Mouse (Mus musculus) hindbrain, embryonic 16.5 days (tissue): Measurements from ENCODE around the gene Mettl16. TPM values are rescaled to one million over a fixed set of nuclear protein-coding genes. Genes with fewer than 3 reads are reported as not detected.

Experiments used
- ATAC-seq: fragments of 200-750 bp; cut with Nextera tagmentation; 2 replicates; pipeline ENCODE4 v1.8.0; 2017; ENCODE audit warnings: moderate TSS enrichment, moderate library complexity
- H3K27ac ChIP-seq: fragments of 300-500 bp; sonication (generic); 2 replicates; pipeline ENCODE4 v1.5.1; 2014; ENCODE audit warnings: low read depth, mild to moderate bottlenecking, control low read depth, low read length, moderate library complexity
- H3K27me3 ChIP-seq: fragments of 300-500 bp; sonication (generic); replicated peaks from 2 replicates; pipeline ENCODE4 v1.6.1; 2014; ENCODE audit warnings: low read length; ENCODE audit not compliant: control insufficient read depth, insufficient read depth
- H3K36me3 ChIP-seq: fragments of 300-500 bp; sonication (generic); 2 replicates; pipeline ENCODE4 v1.6.1; 2014; ENCODE audit warnings: mild to moderate bottlenecking, low read length, moderate library complexity, mixed read lengths; ENCODE audit not compliant: control insufficient read depth, insufficient read depth
- H3K4me1 ChIP-seq: fragments of 300-500 bp; sonication (generic); 2 replicates; pipeline ENCODE4 v1.6.1; 2014; ENCODE audit warnings: low read depth, low read length; ENCODE audit not compliant: control insufficient read depth, insufficient read depth
- H3K4me2 ChIP-seq: fragments of 300-500 bp; sonication (generic); 2 replicates; pipeline ENCODE4 v1.6.1; 2014; ENCODE audit warnings: mild to moderate bottlenecking, low read length, control low read depth, moderate library complexity
- H3K4me3 ChIP-seq: fragments of 300-500 bp; sonication (generic); 2 replicates; pipeline ENCODE4 v1.5.1; 2014; ENCODE audit warnings: mild to moderate bottlenecking, low read length, control low read depth, moderate library complexity
- H3K9ac ChIP-seq: fragments of 300-500 bp; sonication (generic); 2 replicates; pipeline ENCODE4 v1.6.1; 2014; ENCODE audit warnings: low read depth, mild to moderate bottlenecking, control low read depth, low read length, moderate library complexity
- H3K9me3 ChIP-seq: fragments of 300-500 bp; sonication (generic); 2 replicates; pipeline ENCODE4 v1.6.1; 2014; ENCODE audit warnings: mild to moderate bottlenecking, low read length, moderate library complexity; ENCODE audit not compliant: control insufficient read depth
- WGBS: fragments of 180-500 bp; shearing (Covaris S2); extraction: QIAGEN DNeasy Blood & Tissue Kit; methylation state at CpG from one replicate; pipeline ENCODE4 v1.1.7; 2014; 5-methylcytosine and 5-hydroxymethylcytosine counted together
- polyA plus RNA-seq: library from polyadenylated mRNA; unstranded; fragments of >200 nt; fragmentation: Nextera tagmentation; extraction: Ambion mirVana; gene quantifications from 2 replicates; pipeline ENCODE4 v1.2.1, GENCODE M21; 2015

Gene Mettl16
- polyA plus RNA-seq, 1 experiment from 2014 or later, result 52.2 TPM

DNA sequence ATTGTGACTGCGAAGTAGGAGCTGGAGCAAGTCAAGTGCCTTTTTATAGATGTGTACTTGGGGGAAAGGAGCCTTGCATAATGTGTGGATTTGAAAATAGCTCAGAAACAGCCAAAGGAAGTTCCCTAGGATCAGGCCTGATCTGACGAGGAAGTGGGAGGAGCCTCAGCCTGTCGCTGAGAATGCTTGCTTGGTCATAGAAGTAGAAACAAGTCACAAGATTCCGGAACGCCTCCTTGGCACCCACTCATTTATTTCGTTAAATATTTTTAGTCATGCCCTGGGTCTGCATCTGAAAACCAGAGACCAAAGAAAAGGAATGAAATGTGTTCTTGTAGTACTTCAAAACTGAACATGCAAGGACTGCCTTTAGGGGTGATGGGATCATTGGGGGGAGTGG is 68.3 kb downstream of the Mettl16 start:
- peak overlapping the region; percentile 89; the same call in 1 of the 2 replicates for H3K27ac ChIP-seq
- H3K36me3 ChIP-seq, result peaks cover 12% of the 10 kb centered on the region
- H3K4me2 ChIP-seq, result peak overlapping the region; percentile 87
- peak overlapping the region; percentile 63 for H3K4me3 ChIP-seq
- no peak overlapping the region for H3K9ac ChIP-seq
- WGBS, result 38% methylated on average over 6 of the region's 6 CpGs
- peaks cover 20% of the 10 kb centered on the region for H3K4me1 ChIP-seq
- no peaks in the 10 kb centered on the region for H3K9me3 ChIP-seq
- H3K27me3 ChIP-seq, result no peaks in the 10 kb centered on the region
- no peak for ATAC-seq

DNA sequence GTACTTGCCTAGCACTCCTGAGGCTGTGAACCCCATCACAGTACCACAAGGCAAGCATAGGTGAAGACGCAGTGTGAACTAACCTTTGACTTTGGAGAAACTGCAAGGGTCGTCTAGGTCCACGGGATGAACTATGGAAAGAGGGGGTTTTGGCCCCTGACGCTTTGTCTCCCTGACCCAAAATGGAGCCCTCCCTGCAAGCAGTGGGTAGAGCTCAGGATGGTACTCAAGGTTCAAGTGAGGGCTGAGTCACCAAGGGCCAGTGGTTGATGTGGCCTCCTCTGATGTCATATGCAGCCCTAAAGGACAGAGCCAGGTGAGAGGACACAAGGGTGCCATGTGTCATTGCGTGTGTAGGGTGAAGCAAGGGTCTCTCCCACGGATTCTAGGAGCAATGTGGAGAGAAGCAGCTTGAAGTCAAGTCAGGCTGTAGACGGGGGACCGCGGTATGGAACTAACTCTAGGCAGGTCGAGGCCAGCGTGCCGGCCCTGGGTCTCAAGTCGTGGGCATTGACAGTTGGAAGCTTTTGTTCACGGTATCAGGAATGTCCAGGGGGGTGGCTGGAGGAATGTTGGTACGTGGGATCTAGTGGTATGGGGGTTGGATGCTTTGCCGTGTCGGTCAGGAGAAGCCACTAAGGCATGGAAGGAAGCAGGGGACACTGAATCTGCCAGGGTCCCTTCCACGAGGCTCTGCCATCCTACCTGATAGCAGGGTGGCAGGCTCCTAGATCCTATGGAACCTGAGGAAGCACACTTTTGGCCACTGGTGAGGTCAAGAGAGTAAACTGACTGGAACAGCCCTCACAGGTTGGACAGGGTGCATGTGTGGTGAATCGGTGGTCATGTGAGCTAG is 69.5 kb downstream of the Mettl16 start:
- no peak overlapping the region for H3K27ac ChIP-seq
- WGBS, result 93% methylated on average over 19 of the region's 19 CpGs
- H3K36me3 ChIP-seq, result peaks cover 15% of the 10 kb centered on the region
- H3K4me3 ChIP-seq, result no peak overlapping the region
- ATAC-seq, result no peak
- no peak overlapping the region for H3K4me2 ChIP-seq
- H3K4me1 ChIP-seq, result peaks cover 20% of the 10 kb centered on the region
- no peaks in the 10 kb centered on the region for H3K9me3 ChIP-seq
- no peak overlapping the region for H3K9ac ChIP-seq
- H3K27me3 ChIP-seq, result no peaks in the 10 kb centered on the region

DNA sequence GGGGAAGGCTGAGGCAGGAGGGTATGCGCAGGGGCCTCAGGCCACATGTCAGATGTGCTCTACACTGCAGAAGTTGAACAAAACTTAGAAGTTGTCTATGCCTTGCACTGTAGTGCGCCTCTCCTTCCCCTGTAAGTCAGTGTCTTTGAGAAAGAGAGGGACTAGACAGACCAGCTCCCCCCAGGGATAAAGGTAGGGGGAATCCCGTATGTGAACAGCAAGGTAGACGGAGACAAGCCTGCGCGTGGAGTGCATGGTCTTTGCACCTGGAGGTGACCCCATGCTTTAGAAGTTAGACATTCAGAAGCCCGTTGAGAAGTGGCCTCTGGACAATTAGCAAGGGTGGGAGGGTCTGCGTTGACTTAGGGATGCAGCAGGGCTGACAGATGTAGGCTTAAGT is 70.1 kb downstream of the Mettl16 start:
- no peaks in the 10 kb centered on the region for H3K27me3 ChIP-seq
- peaks cover 20% of the 10 kb centered on the region for H3K36me3 ChIP-seq
- H3K4me1 ChIP-seq, result peaks cover 17% of the 10 kb centered on the region
- H3K4me3 ChIP-seq, result no peak overlapping the region
- no peak for ATAC-seq
- no peaks in the 10 kb centered on the region for H3K9me3 ChIP-seq
- no peak overlapping the region for H3K9ac ChIP-seq
- H3K4me2 ChIP-seq, result no peak overlapping the region
- H3K27ac ChIP-seq, result no peak overlapping the region
- 87% methylated on average over 8 of the region's 8 CpGs for WGBS

DNA sequence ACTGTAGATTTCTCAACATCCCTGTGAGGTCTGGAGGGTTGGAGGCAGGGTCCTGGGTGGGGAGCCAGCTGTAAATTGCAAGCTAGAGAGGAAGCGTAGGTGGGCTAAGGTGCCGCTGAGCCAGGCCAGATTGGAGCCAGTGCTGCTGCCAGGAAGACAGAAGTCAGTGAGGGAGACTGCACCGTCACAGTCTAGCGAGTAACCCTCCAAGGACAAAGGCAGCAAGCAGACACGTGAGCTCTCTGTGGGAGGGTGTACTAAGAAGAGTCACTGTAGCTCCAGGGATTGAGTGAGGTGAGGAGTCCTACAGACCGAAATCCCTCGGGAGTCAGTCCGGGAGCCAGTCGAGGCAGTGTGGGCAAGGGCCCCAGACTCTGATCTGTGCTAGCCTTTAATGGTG is 70.7 kb downstream of the Mettl16 start:
- ATAC-seq, result no peak
- WGBS, result 73% methylated on average over 9 of the region's 9 CpGs
- Histone ChIP-seq H3K27ac (no peak overlapping the region), H3K9me3 (no peaks in the 10 kb centered on the region), H3K36me3 (peaks cover 21% of the 10 kb centered on the region), H3K27me3 (no peaks in the 10 kb centered on the region), H3K4me2 (no peak overlapping the region), H3K9ac (no peak overlapping the region), H3K4me1 (peaks cover 15% of the 10 kb centered on the region), H3K4me3 (no peak overlapping the region)

DNA sequence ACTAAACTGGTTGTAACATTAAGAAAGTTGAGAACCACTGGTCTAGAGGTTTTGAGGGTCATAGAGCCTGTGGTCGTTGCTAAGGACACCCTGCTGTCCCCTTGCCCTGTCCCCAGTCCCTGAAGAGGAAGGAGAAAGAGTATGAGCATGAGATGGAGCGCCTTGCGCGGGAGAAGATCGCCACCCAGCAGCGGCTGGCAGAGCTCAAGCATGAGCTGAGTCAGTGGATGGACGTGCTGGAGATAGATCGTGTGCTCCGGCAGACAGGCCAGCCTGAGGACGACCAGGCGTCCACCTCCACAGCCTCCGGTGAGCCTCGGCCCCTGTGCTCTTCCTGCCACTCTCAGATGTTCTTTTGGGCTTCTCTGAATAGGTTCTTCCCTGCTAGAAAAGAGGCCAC is 71.4 kb downstream of the Mettl16 start:
- no peaks in the 10 kb centered on the region for H3K27me3 ChIP-seq
- ATAC-seq, result no peak
- H3K4me3 ChIP-seq, result no peak overlapping the region
- no peak overlapping the region for H3K9ac ChIP-seq
- no peak overlapping the region for H3K27ac ChIP-seq
- H3K4me1 ChIP-seq, result peaks cover 15% of the 10 kb centered on the region
- H3K4me2 ChIP-seq, result no peak overlapping the region
- H3K36me3 ChIP-seq, result peaks cover 21% of the 10 kb centered on the region
- 81% methylated on average over 13 of the region's 13 CpGs for WGBS
- no peaks in the 10 kb centered on the region for H3K9me3 ChIP-seq

DNA sequence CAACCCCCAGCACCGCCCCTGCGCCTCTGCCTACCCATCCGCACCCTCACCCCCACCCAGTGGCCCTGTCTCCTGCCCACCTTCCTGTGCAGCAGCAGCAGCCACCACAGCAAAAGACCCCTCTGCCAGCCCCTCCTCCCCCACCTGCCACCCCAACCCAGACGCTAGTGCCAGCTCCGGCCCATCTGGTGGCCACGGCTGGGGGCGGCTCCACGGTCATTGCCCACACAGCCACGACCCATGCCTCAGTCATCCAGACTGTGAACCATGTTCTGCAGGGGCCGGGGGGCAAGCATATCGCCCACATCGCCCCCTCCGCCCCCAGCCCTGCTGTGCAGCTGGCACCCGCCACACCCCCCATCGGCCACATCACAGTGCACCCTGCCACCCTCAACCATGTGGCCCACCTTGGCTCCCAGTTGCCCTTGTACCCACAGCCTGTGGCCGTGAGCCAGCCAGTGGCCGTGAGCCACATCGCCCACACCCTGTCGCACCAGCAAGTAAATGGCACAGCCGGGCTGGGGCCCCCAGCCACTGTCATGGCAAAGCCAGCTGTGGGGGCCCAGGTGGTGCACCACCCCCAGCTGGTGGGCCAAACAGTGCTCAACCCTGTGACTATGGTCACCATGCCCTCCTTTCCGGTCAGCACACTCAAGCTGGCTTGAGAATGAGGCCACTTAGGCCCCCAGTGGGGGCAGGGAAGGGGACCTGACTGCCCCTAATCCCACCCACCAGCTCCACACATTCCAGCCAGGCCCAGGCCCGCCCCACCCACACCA is 72.2 kb downstream of the Mettl16 start:
- ATAC-seq, result no peak
- Histone ChIP-seq H3K4me2 (no peak overlapping the region), H3K9me3 (no peaks in the 10 kb centered on the region), H3K9ac (no peak overlapping the region), H3K27ac (no peak overlapping the region; the same call in 1 of the 2 replicates), H3K36me3 (peaks cover 21% of the 10 kb centered on the region), H3K4me1 (peaks cover 9% of the 10 kb centered on the region), H3K27me3 (no peaks in the 10 kb centered on the region), H3K4me3 (no peak overlapping the region)
- WGBS, result 83% methylated on average over 21 of the region's 22 CpGs

DNA sequence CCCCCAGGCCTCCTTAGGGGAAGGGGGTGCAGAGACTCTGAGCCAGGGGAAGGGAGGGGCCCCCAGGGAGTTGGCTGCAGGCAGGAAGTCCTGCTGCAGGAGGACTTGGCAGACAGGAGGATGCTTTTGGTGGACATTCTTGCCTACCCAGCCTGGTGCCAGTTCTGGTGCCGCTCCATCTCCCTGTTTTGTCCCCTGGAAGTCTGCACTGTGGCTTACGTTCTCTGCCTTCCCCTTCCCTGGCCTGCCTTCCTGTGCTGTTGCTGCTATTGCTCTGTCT is 72.7 kb downstream of the Mettl16 start:
- H3K27me3 ChIP-seq, result no peaks in the 10 kb centered on the region
- no peak overlapping the region for H3K9ac ChIP-seq
- ATAC-seq, result no peak

DNA sequence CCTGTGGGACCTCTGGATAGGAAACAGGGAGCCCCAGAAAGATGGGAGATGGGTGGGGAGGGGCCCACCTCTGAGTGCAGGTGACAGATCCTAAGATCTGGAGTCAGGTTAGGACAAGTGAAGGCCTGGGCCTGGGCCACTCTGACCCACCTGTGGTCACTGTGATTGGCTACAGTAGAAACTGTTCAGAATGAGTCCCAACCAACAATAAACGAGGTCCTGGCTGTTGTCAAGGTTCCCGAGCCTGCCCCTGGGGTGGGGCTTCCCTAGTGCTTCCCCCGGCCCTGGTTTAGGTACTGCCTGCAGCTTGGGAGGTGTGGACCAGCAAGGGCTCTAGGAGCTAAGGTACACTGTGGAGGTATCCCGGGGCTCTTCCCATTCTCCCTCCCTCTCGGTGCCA is 73.1 kb downstream of the Mettl16 start:
- peaks cover 21% of the 10 kb centered on the region for H3K36me3 ChIP-seq
- H3K4me2 ChIP-seq, result no peak overlapping the region
- H3K9ac ChIP-seq, result no peak overlapping the region
- WGBS, result 67% methylated on average over 5 of the region's 5 CpGs
- no peak overlapping the region for H3K4me3 ChIP-seq
- no peaks in the 10 kb centered on the region for H3K27me3 ChIP-seq
- ATAC-seq, result no peak
- H3K9me3 ChIP-seq, result no peaks in the 10 kb centered on the region
- H3K27ac ChIP-seq, result peak overlapping the region; percentile 48; the same call in 1 of the 2 replicates
- H3K4me1 ChIP-seq, result peaks cover 11% of the 10 kb centered on the region

More for the DNA sequence above, 72.7 kb downstream of the Mettl16 start:
- H3K4me2 ChIP-seq, result no peak overlapping the region
- H3K9me3 ChIP-seq, result no peaks in the 10 kb centered on the region
- 66% methylated on average over 2 of the region's 2 CpGs for WGBS
- H3K4me3 ChIP-seq, result no peak overlapping the region
- peaks cover 21% of the 10 kb centered on the region for H3K36me3 ChIP-seq
- peaks cover 11% of the 10 kb centered on the region for H3K4me1 ChIP-seq
- peak overlapping the region; percentile 48; the same call in 1 of the 2 replicates for H3K27ac ChIP-seq

DNA sequence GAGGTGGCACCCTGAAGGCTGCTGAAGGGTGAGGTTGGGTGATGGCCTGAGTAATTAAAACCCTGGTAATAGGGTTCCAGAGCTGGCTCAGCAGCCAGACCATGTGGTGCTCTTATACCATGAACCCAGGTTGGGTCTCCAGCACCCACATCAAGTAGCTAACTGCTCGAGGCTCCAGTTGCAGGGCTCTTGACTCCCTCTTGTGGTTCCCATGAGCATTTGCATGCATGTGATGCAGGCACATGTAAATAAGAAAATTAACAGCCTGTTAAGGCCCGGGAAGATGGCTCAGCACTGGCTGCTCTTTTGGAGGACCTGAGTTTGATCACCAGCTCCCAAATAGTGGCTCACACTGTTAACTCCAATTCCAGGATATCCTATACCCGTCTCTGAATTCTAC is 75.2 kb downstream of the Mettl16 start:
- Histone ChIP-seq H3K9me3 (no peaks in the 10 kb centered on the region), H3K27me3 (no peaks in the 10 kb centered on the region), H3K4me3 (no peak overlapping the region), H3K27ac (no peak overlapping the region), H3K4me2 (no peak overlapping the region), H3K36me3 (peaks cover 18% of the 10 kb centered on the region), H3K4me1 (peaks cover 6% of the 10 kb centered on the region; the same call in 1 of the 2 replicates), H3K9ac (no peak overlapping the region)
- WGBS, result 69% methylated on average over 3 of the region's 3 CpGs
- no peak for ATAC-seq
